Mouse (Mus musculus) urinary bladder, adult 2 months (tissue): ENCODE data around the gene Tsr1. TPM values are rescaled to one million over a fixed set of nuclear protein-coding genes. Genes with fewer than 3 reads are reported as not detected.

ENCODE experiments used
- DNase-seq: peaks from one replicate; pipeline ENCODE4 v3.0.0; 2022; ENCODE audit warnings: low spot score
- polyA plus RNA-seq: library from polyadenylated mRNA; depleted of rRNA; stranded (reverse); fragments of >200 nt; gene quantifications from 2 replicates; pipeline ENCODE4 v1.2.3, GENCODE M21; 2012

The Tsr1 gene
- polyA plus RNA-seq, 1 experiment = 24.0 TPM

GRCm38 (mm10) chr11:74896901-74897677, 782 bp upstream of the Tsr1 start, which contains the start of gene Sgsm2:
Gene Sgsm2 (minus strand): TSS chr11:74897060.
- DNase-seq = peak; percentile 66

- DNase-seq = no peak
Observed at GRCm38 (mm10) chr11:74898517-74898827, 601 bp downstream of the Tsr1 start.

- DNase-seq = no peak
Observed at GRCm38 (mm10) chr11:74901555-74901954, 3.7 kb downstream of the Tsr1 start.

GRCm38 (mm10) chr11:74902416-74902815, 4.5 kb downstream of the Tsr1 start:
- no peak for DNase-seq

- no peak for DNase-seq
Observed at GRCm38 (mm10) chr11:74907850-74908249, 10.0 kb downstream of the Tsr1 start.

- no peak for DNase-seq
Observed at GRCm38 (mm10) chr11:74908618-74909399, 10.9 kb downstream of the Tsr1 start.

- no peak for DNase-seq
Observed at GRCm38 (mm10) chr11:74909978-74910377, 12.1 kb downstream of the Tsr1 start.

GRCm38 (mm10) chr11:74912492-74912891, 14.6 kb downstream of the Tsr1 start:
- DNase-seq = no peak

- no peak for DNase-seq
Observed at GRCm38 (mm10) chr11:74919249-74919648, 21.4 kb downstream of the Tsr1 start.

GRCm38 (mm10) chr11:74924149-74924548, 26.3 kb downstream of the Tsr1 start:
- no peak for DNase-seq

GRCm38 (mm10) chr11:74925577-74926387, 27.9 kb downstream of the Tsr1 start, which contains the start of the genes Smg6 and Srr:
Gene Smg6 (plus strand): TSS chr11:74925823.
Gene Srr (minus strand): TSS chr11:74925948.
- peak; percentile 88 for DNase-seq

GRCm38 (mm10) chr11:74926388-74927005, 28.6 kb downstream of the Tsr1 start:
- DNase-seq = no peak

- no peak for DNase-seq
Observed at GRCm38 (mm10) chr11:74927236-74927725, 29.4 kb downstream of the Tsr1 start.

- DNase-seq = no peak
Observed at GRCm38 (mm10) chr11:74929111-74929510, 31.2 kb downstream of the Tsr1 start.

- no peak for DNase-seq
Observed at GRCm38 (mm10) chr11:74930391-74930790, 32.5 kb downstream of the Tsr1 start.

GRCm38 (mm10) chr11:74946348-74946747, 48.5 kb downstream of the Tsr1 start:
- no peak for DNase-seq

- DNase-seq = no peak
Observed at GRCm38 (mm10) chr11:74954901-74955300, 57.0 kb downstream of the Tsr1 start.

GRCm38 (mm10) chr11:74956006-74956405, 58.1 kb downstream of the Tsr1 start:
- DNase-seq = no peak

- DNase-seq = no peak
Observed at GRCm38 (mm10) chr11:74957600-74957999, 59.7 kb downstream of the Tsr1 start.
